Mouse (Mus musculus): ENCODE measurements at regions not wholly inside any gene's neighbourhood (a gene's known extent, or its start where the extent isn't known, plus 50 kb on each side); places are given as distances from the start of the nearest gene placed in this dataset.

DNA sequence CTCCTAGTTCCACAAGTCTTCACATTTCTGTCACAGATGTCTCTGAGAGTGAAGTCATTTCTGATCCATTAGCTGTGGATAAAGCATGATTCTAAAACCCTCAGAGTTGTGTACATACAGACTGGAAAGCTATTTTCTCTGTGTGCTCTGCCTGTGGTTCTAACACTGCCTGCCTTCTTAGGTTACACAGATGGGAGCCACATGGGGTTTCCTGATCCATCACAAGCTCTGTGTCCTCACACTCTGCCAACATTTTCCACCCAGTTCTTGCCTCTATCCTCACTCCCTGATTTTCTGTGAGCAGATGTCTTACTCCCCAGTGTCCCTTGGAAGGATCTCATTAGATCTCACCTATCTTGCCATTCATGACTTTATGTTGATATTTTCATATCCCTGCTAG, 1002.6 kb upstream of the 1700015G11Rik start:
- DNase-seq (ENCODE audit: low read depth, low spot score): peak; percentile 5

DNA sequence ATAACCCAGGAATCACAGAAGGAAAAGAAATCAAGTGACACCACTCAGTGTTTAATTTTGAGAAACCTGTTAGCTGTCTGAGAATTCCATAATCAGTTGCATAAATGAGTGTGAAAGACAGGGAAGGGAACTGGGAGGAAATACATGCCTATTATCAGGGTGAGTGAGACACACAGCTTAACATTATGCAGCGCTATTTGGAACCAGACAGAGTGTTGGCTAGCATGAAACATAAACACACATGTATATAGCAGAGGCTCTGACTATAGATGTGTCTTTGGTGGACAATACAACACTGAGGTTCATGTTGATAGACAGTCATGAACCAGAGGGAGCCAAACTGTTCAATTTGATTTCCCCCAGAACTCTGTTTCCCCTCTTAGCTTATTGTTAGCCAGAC, 1002.1 kb upstream of the 1700015G11Rik start:
- no peak for DNase-seq (ENCODE audit: low read depth, low spot score)

All from mesoderm, embryonic 11.5 days (tissue).